Mouse (Mus musculus) liver, embryonic 14.5 days (tissue): Measurements from ENCODE around the gene Egln1. TPM values are rescaled to one million over a fixed set of nuclear protein-coding genes. Genes with fewer than 3 reads are reported as not detected.

Source experiments
- ATAC-seq: fragments of 200-750 bp; cut with Nextera tagmentation; 2 replicates; pipeline ENCODE4 v1.8.0; 2017; ENCODE audit warnings: moderate number of reproducible peaks, mild to moderate bottlenecking, moderate library complexity; ENCODE audit not compliant: insufficient read depth
- DNase-seq, 3 experiments: peaks; one replicate each; pipeline ENCODE4 v3.0.0-alpha.2; 2012 to 2013; ENCODE audit warnings: low read depth in 3 of 3, low spot score in 3 of 3
- H3K27ac ChIP-seq: fragments of 300-500 bp; sonication (generic); 2 replicates; pipeline ENCODE4 v1.5.1; 2014; ENCODE audit warnings: moderate library complexity, mild to moderate bottlenecking, control low read depth, inconsistent platforms
- H3K27me3 ChIP-seq: fragments of 300-500 bp; sonication (generic); 2 replicates; pipeline ENCODE4 v1.6.1; 2014; ENCODE audit warnings: mild to moderate bottlenecking, low read length, moderate library complexity; ENCODE audit not compliant: control insufficient read depth, insufficient read depth
- H3K36me3 ChIP-seq: fragments of 300-500 bp; sonication (generic); replicated peaks from 2 replicates; pipeline ENCODE4 v1.6.1; 2014; ENCODE audit warnings: low read depth; ENCODE audit not compliant: control insufficient read depth, insufficient read depth
- H3K4me1 ChIP-seq, 2 experiments: fragments of 200-500 bp in 1 of 2; fragments of 300-500 bp in 1 of 2; sonication (generic) in 1 of 2; replicated peaks; 2 replicates each; pipeline ENCODE4 v1.6.1; 2012 to 2014; ENCODE audit warnings: antibody characterized with exemption in 1 of 2, inconsistent platforms in 1 of 2, low read length in 1 of 2; ENCODE audit not compliant: control insufficient read depth in 2 of 2, insufficient read depth in 2 of 2
- H3K4me2 ChIP-seq: fragments of 300-500 bp; sonication (generic); 2 replicates; pipeline ENCODE4 v1.6.1; 2014; ENCODE audit warnings: low read depth, mild to moderate bottlenecking, control low read depth, moderate library complexity
- H3K4me3 ChIP-seq, 2 experiments: fragments of 200-500 bp in 1 of 2; fragments of 300-500 bp in 1 of 2; sonication (generic) in 1 of 2; 2 replicates each; pipeline ENCODE4 v1.5.1; 2012 to 2014; ENCODE audit warnings: low read depth in 2 of 2, low read length in 2 of 2, mild to moderate bottlenecking in 2 of 2, control low read depth in 1 of 2, inconsistent platforms in 1 of 2, moderate library complexity in 1 of 2; ENCODE audit not compliant: insufficient read depth in 1 of 2
- H3K9ac ChIP-seq: fragments of 300-500 bp; sonication (generic); replicated peaks from 2 replicates; pipeline ENCODE4 v1.6.1; 2014; ENCODE audit warnings: mild to moderate bottlenecking, control low read depth, moderate library complexity
- H3K9me3 ChIP-seq: fragments of 300-500 bp; sonication (generic); 2 replicates; pipeline ENCODE4 v1.6.1; 2016; ENCODE audit warnings: low read length, mixed read lengths; ENCODE audit not compliant: control insufficient read depth
- CTCF ChIP-seq: IDR thresholded peaks from 2 replicates; pipeline ENCODE4 v1.5.1; 2016; ENCODE audit warnings: antibody characterized with exemption, low read depth, control low read depth
- EP300 ChIP-seq: IDR thresholded peaks from 2 replicates; pipeline ENCODE4 v1.6.1; 2016; ENCODE audit warnings: antibody characterized with exemption, low read depth
- WGBS: fragments of 180-500 bp; shearing (Covaris S2); extraction: QIAGEN DNeasy Blood & Tissue Kit; methylation state at CpG from one replicate; pipeline ENCODE4 v1.1.7; 2014; ENCODE audit not compliant: insufficient replicate concordance; 5-methylcytosine and 5-hydroxymethylcytosine counted together
- polyA plus RNA-seq, 2 experiments: library from polyadenylated mRNA; depleted of rRNA in 1 of 2; stranded (reverse) in 1 of 2; unstranded in 1 of 2; fragments of >200 nt; fragmentation: Nextera tagmentation in 1 of 2; extraction: Ambion mirVana in 1 of 2; gene quantifications; 2 replicates each; pipeline versions ENCODE4 v1.2.1 to v1.2.3; 2012 to 2014

The Egln1 gene
- polyA plus RNA-seq, 2 experiments, result 3.9 to 5.5 TPM

GRCm38 (mm10) chr8:124863163-124863677, 85.9 kb downstream of the Egln1 start:
- ATAC-seq (peak; percentile 32; the same call in 1 of the 2 replicates), DNase-seq (no peak)
- WGBS, result 1% methylated on average over 33 of the region's 33 CpGs
- H3K27ac ChIP-seq, result peak overlapping the region; percentile 34
- H3K4me2 ChIP-seq, result peak overlapping the region; percentile 88
- peaks cover 5 to 20% of the 10 kb centered on the region in 2 experiments for H3K4me1 ChIP-seq
- TF ChIP-seq CTCF, result no peak
- no peak for TF ChIP-seq EP300
- H3K36me3 ChIP-seq, result peaks cover 4% of the 10 kb centered on the region
- no peaks in the 10 kb centered on the region for H3K27me3 ChIP-seq
- peak overlapping the region; percentile 74 to 77 for H3K4me3 ChIP-seq
- peak overlapping the region; percentile 86 for H3K9ac ChIP-seq
- H3K9me3 ChIP-seq, result no peaks in the 10 kb centered on the region

GRCm38 (mm10) chr8:124862321-124863162, 86.6 kb downstream of the Egln1 start, which contains the start of the genes Gnpat and 2810004N23Rik:
Gene Gnpat (plus strand): TSS chr8:124863033.
Gene 2810004N23Rik (minus strand): TSS chr8:124863120.
- ATAC-seq (peak; percentile 92), DNase-seq (peak; percentile 64 to 74 (median 68))
- TF ChIP-seq CTCF (peak; percentile 41), EP300 (no peak)
- H3K4me1 ChIP-seq, result peaks cover 5 to 20% of the 10 kb centered on the region in 2 experiments
- peak within 1 kb of the TSS; percentile 88 for H3K4me2 ChIP-seq
- peak within 1 kb of the TSS; percentile 74 to 77 for H3K4me3 ChIP-seq
- under 1% methylated on average over 55 of the region's 55 CpGs for WGBS
- H3K27ac ChIP-seq, result peak within 1 kb of the TSS; percentile 34
- H3K9ac ChIP-seq, result peak within 1 kb of the TSS; percentile 86
- H3K36me3 ChIP-seq, result peaks cover 11% of the 10 kb centered on the region
- H3K9me3 ChIP-seq, result no peaks in the 10 kb centered on the region
- H3K27me3 ChIP-seq, result no peaks in the 10 kb centered on the region

- no peak overlapping the region for H3K9ac ChIP-seq
- H3K4me1 ChIP-seq, result peaks cover 5 to 6% of the 10 kb centered on the region in 2 experiments; a peak in 3 of 4 replicates
- H3K27ac ChIP-seq, result no peak overlapping the region
- H3K9me3 ChIP-seq, result no peaks in the 10 kb centered on the region
- no peak overlapping the region for H3K4me2 ChIP-seq
- no peaks in the 10 kb centered on the region for H3K27me3 ChIP-seq
- no peak for TF ChIP-seq EP300
- TF ChIP-seq CTCF, result no peak
- DNase-seq (no peak), ATAC-seq (no peak)
- H3K36me3 ChIP-seq, result peaks cover 21% of the 10 kb centered on the region
- 70% methylated on average over 3 of the region's 3 CpGs for WGBS
- H3K4me3 ChIP-seq, result no peak overlapping the region
Measured at GRCm38 (mm10) chr8:124860188-124860587, 88.9 kb downstream of the Egln1 start.

- Histone ChIP-seq H3K36me3 (peaks cover 26% of the 10 kb centered on the region), H3K27ac (no peak overlapping the region), H3K27me3 (no peaks in the 10 kb centered on the region), H3K9ac (no peak overlapping the region), H3K4me3 (no peak overlapping the region), H3K4me2 (no peak overlapping the region), H3K9me3 (no peaks in the 10 kb centered on the region), H3K4me1 (peaks cover 5 to 6% of the 10 kb centered on the region in 2 experiments; a peak in 3 of 4 replicates)
- TF ChIP-seq CTCF (peak; percentile 81), EP300 (no peak)
- ATAC-seq, result no peak
- DNase-seq, result no peak
Measured at GRCm38 (mm10) chr8:124859466-124859865, 89.7 kb downstream of the Egln1 start.

Other genes with a start within 250 kb of the Egln1 start
- 7.3 and 12.0 TPM in 2 replicates for gene Ttc13, start 227.3 kb downstream of the Egln1 start, polyA plus RNA-seq (2012; rRNA removed)
- 18.3 and 19.4 TPM in 2 replicates for gene Ttc13, start 227.3 kb downstream of the Egln1 start, polyA plus RNA-seq (2014; fragmentation: Nextera tagmentation; extraction: Ambion mirVana)
- 5.5 and 6.0 TPM in 2 replicates for gene Arv1, start 227.2 kb downstream of the Egln1 start, polyA plus RNA-seq (2012; rRNA removed)
- gene Arv1, start 227.2 kb downstream of the Egln1 start, polyA plus RNA-seq (2014; fragmentation: Nextera tagmentation; extraction: Ambion mirVana), result 4.2 and 5.1 TPM in 2 replicates
- gene Fam89a, start 197.5 kb downstream of the Egln1 start, polyA plus RNA-seq (2012; rRNA removed), result 2.0 and 2.2 TPM in 2 replicates
- gene Fam89a, start 197.5 kb downstream of the Egln1 start, polyA plus RNA-seq (2014; fragmentation: Nextera tagmentation; extraction: Ambion mirVana), result 2.5 and 2.7 TPM in 2 replicates
- 0.03 and 0.11 TPM in 2 replicates for gene Trim67, start 156.2 kb downstream of the Egln1 start, polyA plus RNA-seq (2012; rRNA removed)
- gene Trim67, start 156.2 kb downstream of the Egln1 start, polyA plus RNA-seq (2014; fragmentation: Nextera tagmentation; extraction: Ambion mirVana), result 0.03 and 0.05 TPM in 2 replicates
- 23.3 and 35.7 TPM in 2 replicates for gene Gnpat, start 86.3 kb downstream of the Egln1 start, polyA plus RNA-seq (2012; rRNA removed)
- gene Gnpat, start 86.3 kb downstream of the Egln1 start, polyA plus RNA-seq (2014; fragmentation: Nextera tagmentation; extraction: Ambion mirVana), result 39.0 and 39.6 TPM in 2 replicates
- 8.9 and 13.5 TPM in 2 replicates for gene 2810004N23Rik, start 86.2 kb downstream of the Egln1 start, polyA plus RNA-seq (2012; rRNA removed)
- 17.9 and 18.2 TPM in 2 replicates for gene 2810004N23Rik, start 86.2 kb downstream of the Egln1 start, polyA plus RNA-seq (2014; fragmentation: Nextera tagmentation; extraction: Ambion mirVana)
- 2.6 and 3.7 TPM in 2 replicates for gene Exoc8, start 51.6 kb downstream of the Egln1 start, polyA plus RNA-seq (2012; rRNA removed)
- 2.4 and 2.6 TPM in 2 replicates for gene Exoc8, start 51.6 kb downstream of the Egln1 start, polyA plus RNA-seq (2014; fragmentation: Nextera tagmentation; extraction: Ambion mirVana)
- gene Sprtn, start 51.4 kb downstream of the Egln1 start, polyA plus RNA-seq (2012; rRNA removed), result 4.8 and 7.0 TPM in 2 replicates
- 4.9 and 5.0 TPM in 2 replicates for gene Sprtn, start 51.4 kb downstream of the Egln1 start, polyA plus RNA-seq (2014; fragmentation: Nextera tagmentation; extraction: Ambion mirVana)
- gene Tsnax, start 63.7 kb upstream of the Egln1 start, polyA plus RNA-seq (2012; rRNA removed), result 21.5 and 31.3 TPM in 2 replicates
- 41.1 and 43.3 TPM in 2 replicates for gene Tsnax, start 63.7 kb upstream of the Egln1 start, polyA plus RNA-seq (2014; fragmentation: Nextera tagmentation; extraction: Ambion mirVana)
- 0.16 and 0.17 TPM in 2 replicates for gene Disc1, start 104.9 kb upstream of the Egln1 start, polyA plus RNA-seq (2012; rRNA removed)
- gene Disc1, start 104.9 kb upstream of the Egln1 start, polyA plus RNA-seq (2014; fragmentation: Nextera tagmentation; extraction: Ambion mirVana), result 0.11 and 0.28 TPM in 2 replicates